Mouse (Mus musculus) liver, embryonic 15.5 days (tissue): Measurements from ENCODE around the gene Cdpf1. TPM values are rescaled to one million over a fixed set of nuclear protein-coding genes. Genes with fewer than 3 reads are reported as not detected.
"Not testable (repeated sequence)": the region's sequence is repeated elsewhere in the genome, so short reads cannot be mapped to it uniquely, and the experiment has no call there.

ENCODE experiments used
- ATAC-seq: fragments of 200-750 bp; cut with Nextera tagmentation; 2 replicates; pipeline ENCODE4 v1.8.0; 2017; ENCODE audit warnings: moderate number of reproducible peaks, mild to moderate bottlenecking, moderate library complexity; ENCODE audit not compliant: insufficient read depth
- H3K27ac ChIP-seq: fragments of 300-500 bp; sonication (generic); replicated peaks from 2 replicates; pipeline ENCODE4 v1.5.1; 2015; ENCODE audit warnings: mild to moderate bottlenecking, inconsistent platforms
- H3K27me3 ChIP-seq: fragments of 300-500 bp; sonication (generic); 2 replicates; pipeline ENCODE4 v1.6.1; 2015; ENCODE audit warnings: mild to moderate bottlenecking, inconsistent platforms
- H3K36me3 ChIP-seq: fragments of 300-500 bp; sonication (generic); replicated peaks from 2 replicates; pipeline ENCODE4 v1.6.1; 2015; ENCODE audit warnings: moderate library complexity, mild to moderate bottlenecking, inconsistent platforms
- H3K4me1 ChIP-seq: fragments of 300-500 bp; sonication (generic); replicated peaks from 2 replicates; pipeline ENCODE4 v1.6.1; 2015; ENCODE audit warnings: inconsistent platforms
- H3K4me2 ChIP-seq: fragments of 300-500 bp; sonication (generic); 2 replicates; pipeline ENCODE4 v1.6.1; 2015; ENCODE audit warnings: moderate library complexity, mild to moderate bottlenecking, inconsistent platforms
- H3K4me3 ChIP-seq: fragments of 300-500 bp; sonication (generic); replicated peaks from 2 replicates; pipeline ENCODE4 v1.5.1; 2015; ENCODE audit warnings: mild to moderate bottlenecking, inconsistent platforms
- H3K9ac ChIP-seq: fragments of 300-500 bp; sonication (generic); 2 replicates; pipeline ENCODE4 v1.6.1; 2015; ENCODE audit warnings: moderate library complexity, mild to moderate bottlenecking, inconsistent platforms
- H3K9me3 ChIP-seq: fragments of 300-500 bp; sonication (generic); replicated peaks from 2 replicates; pipeline ENCODE4 v1.6.1; 2016; ENCODE audit warnings: inconsistent platforms
- WGBS: fragments of 180-500 bp; shearing (Covaris S2); methylation state at CpG from one replicate; pipeline ENCODE4 v1.1.7; 2015; ENCODE audit warnings: mixed read lengths; ENCODE audit not compliant: insufficient replicate concordance; 5-methylcytosine and 5-hydroxymethylcytosine counted together
- polyA plus RNA-seq: library from polyadenylated mRNA; unstranded; fragments of >200 nt; fragmentation: Nextera tagmentation; extraction: Ambion mirVana; gene quantifications from 2 replicates; pipeline ENCODE4 v1.2.1, GENCODE M21; 2015

Gene Cdpf1
- polyA plus RNA-seq, 1 experiment from 2014 or later, result 20.9 TPM

DNA sequence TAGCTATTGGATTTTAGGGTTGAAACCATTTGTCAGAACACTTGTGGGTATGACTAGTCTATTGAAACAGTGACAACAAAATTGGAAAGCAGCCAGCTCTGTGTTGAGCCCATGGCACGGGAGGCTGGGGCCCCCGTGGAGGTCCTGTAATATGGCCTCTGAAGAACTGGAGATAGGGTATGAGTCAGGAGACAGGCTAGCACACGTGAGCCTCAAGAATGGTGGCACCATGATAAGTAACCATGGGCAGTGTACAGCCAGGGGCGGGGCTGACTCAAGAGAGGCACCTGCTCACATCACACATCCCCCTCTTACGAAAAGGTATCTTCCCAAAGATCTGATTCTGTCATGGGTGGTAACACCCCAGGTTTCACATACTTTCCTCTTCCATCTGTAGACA lies 24.8 kb downstream of the Cdpf1 start:
- H3K4me2 ChIP-seq, result no peak overlapping the region
- H3K9ac ChIP-seq, result no peak overlapping the region
- WGBS, result 41% methylated on average over 5 of the region's 5 CpGs
- H3K4me1 ChIP-seq, result peaks cover 6% of the 10 kb centered on the region; the same call in 1 of the 2 replicates
- no peak for ATAC-seq
- H3K27me3 ChIP-seq, result no peaks in the 10 kb centered on the region
- H3K27ac ChIP-seq, result peak overlapping the region; percentile 68; the same call in 1 of the 2 replicates
- no peak overlapping the region for H3K4me3 ChIP-seq
- 0 out of 2 replicates have a peak, but pooled peaks cover 5% of the 10 kb centered on the region for H3K36me3 ChIP-seq
- H3K9me3 ChIP-seq, result no peaks in the 10 kb centered on the region

- Histone ChIP-seq H3K9me3 (no peaks in the 10 kb centered on the region), H3K9ac (no peak overlapping the region), H3K4me2 (no peak overlapping the region), H3K4me1 (peaks cover 6% of the 10 kb centered on the region; the same call in 1 of the 2 replicates), H3K27me3 (no peaks in the 10 kb centered on the region), H3K27ac (no peak overlapping the region), H3K36me3 (no peaks in the 10 kb centered on the region), H3K4me3 (no peak overlapping the region)
- 59% methylated on average over 3 of the region's 3 CpGs for WGBS
- ATAC-seq, result no peak
Observed at GRCm38 (mm10) chr15:85784341-85784740, 27.2 kb downstream of the Cdpf1 start.

DNA sequence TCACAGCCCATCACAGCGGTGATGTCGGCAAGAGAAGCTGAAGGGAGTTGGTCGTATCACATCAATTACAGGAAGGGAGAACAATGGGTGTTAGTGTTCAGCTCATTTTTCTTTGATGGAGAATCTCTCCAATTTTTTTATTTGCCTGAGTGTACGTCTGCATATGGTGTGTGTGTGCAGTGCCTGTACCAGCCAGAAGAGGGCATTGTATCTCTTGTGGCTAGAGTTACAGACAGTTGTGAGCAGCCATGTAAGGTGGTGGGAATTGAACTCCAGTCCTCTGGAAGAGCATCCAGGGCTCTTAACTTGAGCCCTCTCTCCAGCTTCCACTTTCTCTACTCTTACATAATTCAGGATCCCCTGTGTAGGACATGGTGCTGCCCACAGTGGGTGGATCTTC lies 28.4 kb downstream of the Cdpf1 start:
- Histone ChIP-seq H3K4me3 (no peak overlapping the region), H3K36me3 (no peaks in the 10 kb centered on the region), H3K27me3 (no peaks in the 10 kb centered on the region), H3K9me3 (no peaks in the 10 kb centered on the region), H3K4me2 (no peak overlapping the region), H3K27ac (no peak overlapping the region), H3K4me1 (peaks cover 6% of the 10 kb centered on the region; the same call in 1 of the 2 replicates), H3K9ac (no peak overlapping the region)
- no peak for ATAC-seq
- 73% methylated on average over 4 of the region's 4 CpGs for WGBS

GRCm38 (mm10) chr15:85778891-85779290 lies 32.6 kb downstream of the Cdpf1 start:
- H3K9ac ChIP-seq, H3K27me3 ChIP-seq, H3K4me3 ChIP-seq, H3K4me1 ChIP-seq, H3K9me3 ChIP-seq, H3K4me2 ChIP-seq, H3K27ac ChIP-seq, H3K36me3 ChIP-seq, ATAC-seq: not testable (repeated sequence)
- 63% methylated on average over 6 of the region's 6 CpGs for WGBS

DNA sequence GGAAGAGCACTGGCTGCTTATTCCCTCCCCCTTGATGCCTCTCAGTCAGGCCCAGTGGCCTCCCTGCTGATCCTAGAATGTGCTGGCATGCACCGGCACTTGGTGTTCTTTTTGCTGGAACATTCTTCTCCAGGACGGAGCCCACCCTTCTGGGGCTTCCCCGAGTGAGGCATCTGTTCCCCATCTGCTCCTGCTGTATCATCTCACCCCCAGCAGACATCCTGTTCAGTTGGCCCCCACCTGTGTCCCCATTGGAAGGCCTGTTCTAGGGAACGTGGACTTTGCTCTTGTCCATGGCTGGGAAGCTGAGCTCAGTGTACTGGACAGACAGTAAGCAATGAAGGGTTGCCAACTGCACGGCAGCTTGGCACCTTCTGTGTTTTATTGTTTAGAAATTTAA lies 34.7 kb downstream of the Cdpf1 start:
- Histone ChIP-seq H3K27ac (peak overlapping the region; percentile 24; the same call in 1 of the 2 replicates), H3K9me3 (no peaks in the 10 kb centered on the region), H3K4me3 (no peak overlapping the region), H3K36me3 (no peaks in the 10 kb centered on the region), H3K4me1 (peaks cover 2% of the 10 kb centered on the region), H3K9ac (no peak overlapping the region), H3K27me3 (no peaks in the 10 kb centered on the region), H3K4me2 (no peak overlapping the region)
- peak; percentile 71 for ATAC-seq
- WGBS, result 48% methylated on average over 5 of the region's 5 CpGs

- H3K27ac ChIP-seq, result peak overlapping the region; percentile 24; the same call in 1 of the 2 replicates
- no peaks in the 10 kb centered on the region for H3K36me3 ChIP-seq
- no peak overlapping the region for H3K4me2 ChIP-seq
- H3K4me3 ChIP-seq, result no peak overlapping the region
- ATAC-seq, result no peak
- peaks cover 2% of the 10 kb centered on the region for H3K4me1 ChIP-seq
- H3K9me3 ChIP-seq, result no peaks in the 10 kb centered on the region
- H3K9ac ChIP-seq, result no peak overlapping the region
- WGBS, result 34% methylated on average over 2 of the region's 2 CpGs
- no peaks in the 10 kb centered on the region for H3K27me3 ChIP-seq
Observed at GRCm38 (mm10) chr15:85776241-85776640, 35.3 kb downstream of the Cdpf1 start.

- H3K9me3 ChIP-seq, result no peaks in the 10 kb centered on the region
- no peak overlapping the region for H3K4me2 ChIP-seq
- H3K27me3 ChIP-seq, result no peaks in the 10 kb centered on the region
- no peak overlapping the region for H3K9ac ChIP-seq
- H3K36me3 ChIP-seq, result no peaks in the 10 kb centered on the region
- H3K4me1 ChIP-seq, result peaks cover 2% of the 10 kb centered on the region
- no peak overlapping the region for H3K4me3 ChIP-seq
- no peak for ATAC-seq
- no peak overlapping the region for H3K27ac ChIP-seq
- WGBS, result 70% methylated on average over 7 of the region's 7 CpGs
Observed at GRCm38 (mm10) chr15:85775001-85775400, 36.5 kb downstream of the Cdpf1 start.

DNA sequence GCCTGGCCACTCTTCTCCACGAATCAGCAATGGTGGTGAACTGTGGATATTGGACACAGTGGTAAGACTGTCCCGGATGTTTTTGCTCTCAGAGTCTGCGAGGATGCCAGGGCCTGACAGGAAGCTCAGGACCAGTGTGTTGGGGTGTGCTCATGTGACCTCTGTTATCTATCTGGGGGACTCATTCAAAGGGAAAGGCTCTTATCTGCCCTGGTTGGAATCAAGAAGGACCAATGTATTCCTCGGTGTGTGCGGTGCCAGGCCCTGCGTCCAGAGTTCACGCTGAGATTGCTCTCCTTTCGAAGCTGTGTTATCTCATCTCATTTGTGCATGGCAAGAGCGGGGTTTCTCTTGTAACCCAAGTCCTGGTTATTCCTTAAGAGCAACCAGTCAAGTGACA lies 37.1 kb downstream of the Cdpf1 start:
- H3K36me3 ChIP-seq, result no peaks in the 10 kb centered on the region
- WGBS, result 63% methylated on average over 9 of the region's 9 CpGs
- no peaks in the 10 kb centered on the region for H3K9me3 ChIP-seq
- no peak overlapping the region for H3K9ac ChIP-seq
- ATAC-seq, result no peak
- peaks cover 2% of the 10 kb centered on the region for H3K4me1 ChIP-seq
- H3K4me2 ChIP-seq, result no peak overlapping the region
- no peak overlapping the region for H3K4me3 ChIP-seq
- no peak overlapping the region for H3K27ac ChIP-seq
- no peaks in the 10 kb centered on the region for H3K27me3 ChIP-seq

DNA sequence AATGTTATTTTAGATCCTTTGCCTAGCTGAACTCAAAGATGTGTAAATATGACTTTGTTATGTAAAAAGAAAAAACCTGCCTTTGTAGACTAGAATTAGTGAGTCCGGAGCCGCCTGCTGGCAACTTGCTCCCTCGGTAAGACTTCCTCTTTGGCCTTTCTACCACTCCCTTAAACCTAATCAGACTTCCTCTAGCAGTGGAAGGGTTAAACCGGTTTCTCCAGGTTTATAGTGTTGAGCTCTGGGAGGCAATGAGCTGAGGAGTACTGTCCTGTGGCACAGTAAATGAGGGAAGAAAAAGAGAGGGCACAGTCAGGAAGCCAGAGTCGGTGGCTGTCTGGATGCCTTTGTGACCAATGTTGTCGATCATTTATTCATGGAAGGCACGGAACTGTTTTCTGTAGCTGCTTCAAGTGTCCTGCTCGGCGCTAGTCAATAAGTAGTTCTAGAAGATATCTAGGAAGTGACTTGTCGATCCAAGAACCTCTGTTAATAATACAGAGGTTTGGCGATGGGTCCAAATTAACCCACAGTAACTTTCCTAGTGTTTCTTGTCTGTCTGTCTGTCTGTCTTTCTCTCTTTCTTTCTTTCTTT lies 39.3 kb downstream of the Cdpf1 start:
- H3K4me1 ChIP-seq, result peaks cover 2% of the 10 kb centered on the region
- H3K36me3 ChIP-seq, result no peaks in the 10 kb centered on the region
- peak overlapping the region; percentile 64 for H3K27ac ChIP-seq
- 0 out of 2 replicates have a peak overlapping the region, but pooled peaks have one; percentile 1 for H3K4me3 ChIP-seq
- no peak for ATAC-seq
- peak overlapping the region; percentile 14 for H3K4me2 ChIP-seq
- WGBS, result 39% methylated on average over 11 of the region's 11 CpGs
- H3K27me3 ChIP-seq, result no peaks in the 10 kb centered on the region
- no peaks in the 10 kb centered on the region for H3K9me3 ChIP-seq
- no peak overlapping the region for H3K9ac ChIP-seq

DNA sequence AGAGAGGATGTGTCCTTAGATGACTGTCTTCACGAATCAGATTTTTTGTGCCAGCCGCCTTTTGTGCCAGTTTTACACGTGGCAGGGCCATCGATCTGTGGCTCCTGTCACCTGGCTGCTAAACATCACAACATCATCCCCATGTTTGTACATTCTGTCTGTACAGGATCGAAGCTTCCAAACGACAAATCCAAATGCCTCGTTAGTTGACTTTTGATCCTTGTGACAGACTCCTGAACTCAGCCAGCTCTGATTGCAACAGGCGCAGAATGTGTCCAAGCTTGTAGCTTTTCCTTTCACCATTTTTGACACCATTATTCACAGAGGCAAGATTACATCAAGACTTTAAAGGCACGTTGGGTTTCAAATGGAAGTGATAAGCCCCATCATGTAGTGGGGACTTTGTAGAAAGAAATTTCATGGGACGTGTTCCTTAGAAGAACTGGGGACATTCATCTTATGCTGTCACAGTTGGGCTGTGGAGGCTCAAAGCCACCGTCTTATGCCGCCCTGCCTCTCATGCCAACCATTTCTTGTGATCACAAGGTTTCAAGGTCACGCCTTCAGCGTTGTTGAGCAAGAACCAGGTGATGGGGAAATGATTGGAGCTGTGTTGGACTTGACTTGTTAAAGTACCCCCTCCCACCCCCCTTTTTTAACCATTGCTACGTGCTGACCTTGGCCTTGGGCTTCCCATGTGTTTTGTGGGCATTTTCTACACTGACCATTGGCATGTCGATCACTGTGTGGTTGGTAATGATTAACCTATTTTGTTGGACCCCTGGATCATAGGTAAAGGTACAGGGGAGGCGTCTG lies 40.0 kb downstream of the Cdpf1 start:
- Histone ChIP-seq H3K27me3 (no peaks in the 10 kb centered on the region), H3K4me2 (no peak overlapping the region), H3K4me3 (no peak overlapping the region), H3K27ac (peak overlapping the region; percentile 76), H3K9ac (no peak overlapping the region), H3K4me1 (peaks cover 2% of the 10 kb centered on the region; the same call in 1 of the 2 replicates), H3K36me3 (no peaks in the 10 kb centered on the region), H3K9me3 (no peaks in the 10 kb centered on the region)
- peak; percentile 76 for ATAC-seq
- WGBS, result 54% methylated on average over 17 of the region's 17 CpGs

DNA sequence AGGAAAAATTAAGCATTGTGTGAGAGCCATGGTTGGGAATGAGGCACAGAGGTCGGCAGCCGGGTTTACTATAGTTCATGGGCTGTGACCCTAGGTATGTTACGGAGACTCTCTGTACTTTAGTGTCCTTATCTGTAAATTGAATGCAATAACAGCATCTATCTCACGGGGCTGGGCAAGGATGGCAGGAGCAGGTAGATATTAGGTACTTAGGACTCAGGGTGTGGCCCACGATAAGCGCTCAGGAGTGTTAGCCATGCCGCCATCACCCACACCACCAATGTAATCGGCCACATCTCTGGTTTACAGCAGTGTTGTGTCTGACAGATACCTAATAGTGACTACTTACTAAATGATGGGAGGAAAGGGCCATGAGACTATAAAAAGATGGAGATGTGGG lies 42.5 kb downstream of the Cdpf1 start:
- Histone ChIP-seq H3K4me2 (no peak overlapping the region), H3K27me3 (no peaks in the 10 kb centered on the region), H3K27ac (no peak overlapping the region), H3K4me3 (no peak overlapping the region), H3K4me1 (no peaks in the 10 kb centered on the region; the same call in 1 of the 2 replicates), H3K9ac (no peak overlapping the region), H3K36me3 (no peaks in the 10 kb centered on the region), H3K9me3 (no peaks in the 10 kb centered on the region)
- ATAC-seq, result no peak
- WGBS, result 75% methylated on average over 8 of the region's 8 CpGs
